Mouse (Mus musculus) spleen, adult 2 months (tissue): ENCODE data around the gene Hpse.

ENCODE experiments used
- CTCF ChIP-seq: fragments of 200-500 bp; IDR thresholded peaks from 2 replicates; pipeline ENCODE4 v1.5.1; 2011; ENCODE audit warnings: mild to moderate bottlenecking, inconsistent platforms; ENCODE audit not compliant: insufficient read depth, insufficient read length, insufficient replicate concordance; ENCODE audit errors: extremely low read depth
- POLR2A ChIP-seq: fragments of 200-500 bp; IDR thresholded peaks from 2 replicates; pipeline ENCODE4 v1.6.1; 2011; ENCODE audit warnings: low read depth, low read length, inconsistent platforms

GRCm38 (mm10) chr5:100648046-100648445 lies 71.5 kb downstream of the Hpse start:
- TF ChIP-seq CTCF (no peak), POLR2A (no peak)
